Mouse (Mus musculus) adrenal gland, postnatal 0 days (tissue): ENCODE data around the gene Stat5b. TPM values are rescaled to one million over a fixed set of nuclear protein-coding genes. Genes with fewer than 3 reads are reported as not detected.

ENCODE experiments used
- polyA plus RNA-seq: library from polyadenylated mRNA; unstranded; fragments of >200 nt; fragmentation: Nextera tagmentation; extraction: Ambion mirVana; gene quantifications from 2 replicates; pipeline ENCODE4 v1.2.1, GENCODE M21; 2015

Gene Stat5b
- 17.9 and 25.7 TPM in 2 replicates for polyA plus RNA-seq

GRCm38 (mm10) chr11:100850038-100850777 is at the start of gene Stat5b:
Stat5b (minus strand) TSS chr11:100850724.

DNA sequence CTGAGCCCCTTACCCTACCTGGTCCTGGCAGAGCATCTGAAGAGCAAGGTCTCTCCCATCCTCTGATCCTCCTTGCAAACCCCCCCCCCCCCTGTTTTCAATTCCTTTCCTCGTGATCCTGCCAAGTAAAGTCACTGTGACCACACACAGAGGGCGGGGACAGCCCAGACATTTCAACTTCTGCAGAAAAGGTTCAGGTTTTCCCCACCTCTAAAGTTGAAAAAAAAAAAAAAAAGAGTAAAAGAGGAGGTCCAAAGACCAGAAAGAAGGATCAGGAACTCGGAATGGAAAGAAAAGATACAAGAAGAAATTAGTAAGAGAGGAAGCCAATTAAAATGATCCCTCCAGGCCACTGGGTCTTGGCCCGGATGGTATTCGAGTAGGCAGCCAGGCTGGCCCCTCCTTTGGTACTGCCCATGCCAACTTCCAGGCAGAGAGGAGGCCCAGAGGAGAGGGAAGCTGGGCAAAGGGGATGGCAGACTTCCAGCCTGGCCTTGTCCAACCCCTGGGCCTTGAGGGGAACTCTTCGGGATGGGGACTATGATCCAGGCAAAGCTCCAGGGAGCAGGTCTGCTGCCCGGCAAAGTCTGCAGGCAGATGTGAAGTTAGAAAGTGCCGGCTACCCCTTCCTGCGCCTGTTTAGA is 8.5 kb upstream of the Stat5b start, which contains the start of gene Stat5a:
Gene Stat5a, plus strand, starts transcription at position 417 of the 644 bp plus-strand sequence.

DNA sequence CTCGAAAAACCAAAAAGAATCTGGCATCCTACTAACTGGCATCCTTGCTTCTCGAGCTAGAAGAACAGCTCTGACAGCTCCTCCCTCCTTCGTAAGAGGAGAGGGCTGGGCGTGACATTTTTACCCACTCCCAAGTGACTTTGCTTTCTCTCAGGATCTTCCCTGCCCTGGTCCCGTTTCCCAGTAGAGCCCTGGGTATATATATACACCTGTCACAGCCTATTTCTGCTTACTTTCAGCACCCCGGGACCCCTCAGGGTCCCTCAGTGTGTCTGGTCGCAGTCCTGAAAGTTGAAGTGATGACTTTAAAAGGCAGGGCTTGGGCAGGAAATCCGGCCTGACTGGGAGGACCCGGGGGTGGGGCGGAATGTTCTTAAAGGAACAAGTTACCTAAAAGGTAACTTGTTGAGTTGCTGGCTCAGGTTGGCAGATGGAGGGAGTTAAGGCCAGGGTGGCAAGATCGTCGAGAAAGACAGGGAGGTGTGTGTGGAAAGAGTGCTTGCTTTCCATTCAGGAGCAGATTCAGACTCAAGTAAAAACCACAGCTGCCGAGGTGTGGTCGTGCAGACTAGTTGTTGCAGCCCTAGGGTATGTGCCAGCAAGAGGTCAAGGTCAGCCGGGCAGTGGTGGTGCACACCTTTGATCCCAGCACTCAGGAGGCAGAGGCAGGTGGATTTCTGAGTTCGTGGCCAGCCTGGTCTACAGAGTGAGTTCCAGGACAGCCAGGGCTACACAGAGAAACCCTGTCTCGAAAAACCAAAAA is 79.7 kb downstream of the Stat5b start, which contains the start of gene Ghdc:
Gene Ghdc, minus strand, starts transcription at position 312 of the 763 bp plus-strand sequence.

GRCm38 (mm10) chr11:100762831-100763230 is 87.7 kb downstream of the Stat5b start, which contains the start of gene Hcrt:
Hcrt (minus strand) TSS chr11:100762931.

DNA sequence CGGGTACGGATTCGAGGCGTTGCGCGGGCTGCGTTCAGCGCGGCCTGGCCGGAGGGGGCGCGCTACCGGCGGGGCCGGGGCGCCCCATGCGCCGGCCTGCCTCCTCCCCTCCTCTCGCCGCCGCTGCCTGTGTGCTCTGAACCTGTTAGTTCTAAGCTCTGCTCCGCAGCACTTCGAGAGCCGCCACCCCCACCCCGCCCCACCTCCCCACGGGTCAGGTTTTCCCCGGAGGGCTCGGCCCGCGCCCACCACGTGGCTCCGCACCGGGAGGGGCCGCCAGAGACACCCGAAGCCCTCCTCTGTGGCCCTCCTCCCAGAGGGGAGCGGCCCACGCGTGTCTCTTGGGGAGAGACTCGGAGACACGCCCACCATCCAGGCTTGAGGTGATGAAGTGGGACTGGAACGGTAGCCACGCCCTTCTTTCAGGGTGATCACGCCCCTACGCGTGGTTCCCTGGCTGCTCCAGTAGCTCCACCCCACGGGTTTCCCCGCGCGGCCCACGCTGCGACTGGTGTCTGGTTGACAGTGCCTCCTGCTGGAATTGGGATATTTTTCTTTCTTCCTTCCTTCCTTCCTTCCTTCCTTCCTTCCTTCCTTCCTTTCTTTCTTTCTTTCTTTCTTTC is 90.8 kb downstream of the Stat5b start, which contains the start of gene Kcnh4:
Gene Kcnh4, minus strand, starts transcription at position 332 of the 623 bp plus-strand sequence.

GRCm38 (mm10) chr11:100738066-100738604 is 112.4 kb downstream of the Stat5b start, which contains the start of gene Rab5c:
Rab5c (minus strand) TSS chr11:100738215.

Other genes with a start within 250 kb of the Stat5b start
- gene Nkiras2, start 231.5 kb downstream of the Stat5b start, polyA plus RNA-seq, result 42.2 and 47.3 TPM in 2 replicates
- 99.2 and 155 TPM in 2 replicates for gene Dnajc7, start 230.6 kb downstream of the Stat5b start, polyA plus RNA-seq
- 0.27 and 1.1 TPM in 2 replicates for gene Zfp385c, start 158.3 kb downstream of the Stat5b start, polyA plus RNA-seq
- gene Dhx58, start 146.5 kb downstream of the Stat5b start, polyA plus RNA-seq, result 5.5 and 14.8 TPM in 2 replicates
- 28.4 and 39.7 TPM in 2 replicates for gene Kat2a, start 138.3 kb downstream of the Stat5b start, polyA plus RNA-seq
- 0.51 and 0.61 TPM in 2 replicates for gene Hspb9, start 136.9 kb downstream of the Stat5b start, polyA plus RNA-seq
- 34.3 and 39.6 TPM in 2 replicates for gene Rab5c, start 112.5 kb downstream of the Stat5b start, polyA plus RNA-seq
- 0.20 and 0.21 TPM in 2 replicates for gene Kcnh4, start 90.8 kb downstream of the Stat5b start, polyA plus RNA-seq
- gene Hcrt, start 87.8 kb downstream of the Stat5b start, polyA plus RNA-seq, result not detected in 2 replicates
- gene Ghdc, start 79.8 kb downstream of the Stat5b start, polyA plus RNA-seq, result 7.4 and 9.3 TPM in 2 replicates
- 7.6 and 12.2 TPM in 2 replicates for gene Stat5a, start 8.6 kb upstream of the Stat5b start, polyA plus RNA-seq
- gene Stat3, start 88.8 kb upstream of the Stat5b start, polyA plus RNA-seq, result 43.6 and 44.0 TPM in 2 replicates
- gene Cavin1, start 120.2 kb upstream of the Stat5b start, polyA plus RNA-seq, result 298 and 326 TPM in 2 replicates
- gene Atp6v0a1, start 158.7 kb upstream of the Stat5b start, polyA plus RNA-seq, result 48.6 and 61.9 TPM in 2 replicates
- gene Naglu, start 219.3 kb upstream of the Stat5b start, polyA plus RNA-seq, result 29.9 and 57.1 TPM in 2 replicates
- gene Hsd17b1, start 227.7 kb upstream of the Stat5b start, polyA plus RNA-seq, result 0.36 and 0.65 TPM in 2 replicates
- gene Coasy, start 231.8 kb upstream of the Stat5b start, polyA plus RNA-seq, result 40.7 and 70.1 TPM in 2 replicates
- gene Mlx, start 236.6 kb upstream of the Stat5b start, polyA plus RNA-seq, result 33.9 and 46.5 TPM in 2 replicates
- gene Psmc3ip, start 244.7 kb upstream of the Stat5b start, polyA plus RNA-seq, result 13.6 and 15.3 TPM in 2 replicates